In the genomic region with DNA sequence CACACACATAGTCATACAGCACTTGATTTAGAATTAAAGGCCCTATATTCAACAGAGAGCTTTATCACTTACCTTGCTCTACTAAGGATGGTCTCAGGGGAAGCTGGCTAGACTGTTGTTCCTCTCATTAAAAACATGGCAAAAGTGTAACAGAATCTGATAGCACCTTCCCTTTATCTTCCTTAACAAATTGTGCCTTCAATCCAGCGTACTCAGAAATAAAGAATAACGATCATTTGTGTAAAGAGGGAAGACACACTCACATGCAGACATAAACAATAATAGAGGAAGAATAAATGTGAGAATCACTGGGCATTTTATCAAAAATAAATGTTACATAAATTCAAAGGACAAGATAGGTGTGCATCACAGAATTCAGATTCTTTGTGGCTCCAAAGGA, we compare ENCODE assay signal across 8 mouse cellular contexts. TPM values are rescaled to one million over a fixed set of nuclear protein-coding genes. Genes with fewer than 3 reads are reported as not detected.
DNase-seq lines count a peak whose midpoint lies in the region; ATAC-seq and TF ChIP-seq lines count a peak whose summit lies in the region.

A gene (plus strand): TSS at position 301 of the 400 bp plus-strand sequence.

- TF ChIP-seq CTCF in kidney, adult 2 months (conservative IDR thresholded peaks at IDR 0.05; ENCODE audit: insufficient read depth, insufficient read length, low read depth, low read length), result no peak

- no peaks in the 10 kb centered on the region for H3K27me3 ChIP-seq in kidney, adult 2 months (replicated peaks; ENCODE audit: control insufficient read depth, insufficient read depth, low read length)
- 0 out of 2 replicates have a peak, but pooled peaks cover 8% of the 10 kb centered on the region for H3K27me3 ChIP-seq in embryonic facial prominence, embryonic 13.5 days
- H3K27me3 ChIP-seq in liver, embryonic 12.5 days (replicated peaks), result peaks cover 22% of the 10 kb centered on the region; the same call in 1 of the 2 replicates

- H3K9me3 ChIP-seq in embryonic facial prominence, embryonic 13.5 days, result no peaks in the 10 kb centered on the region
- no peaks in the 10 kb centered on the region for H3K9me3 ChIP-seq in liver, embryonic 12.5 days (replicated peaks)

- H3K4me3 ChIP-seq in kidney, adult 2 months (ENCODE audit: insufficient read depth, low read depth, low read length), result peak within 1 kb of the TSS; percentile 40; the same call in 1 of the 2 replicates
- H3K4me3 ChIP-seq in embryonic facial prominence, embryonic 13.5 days, result peak within 1 kb of the TSS; percentile 83
- H3K4me3 ChIP-seq in liver, embryonic 12.5 days, result peak within 1 kb of the TSS; percentile 76

- no peak for TF ChIP-seq POLR2A in kidney, adult 2 months (IDR thresholded peaks at IDR 0.05; ENCODE audit: low read depth, low read length)

- no peak for ATAC-seq in embryonic facial prominence, embryonic 13.5 days (ENCODE audit: insufficient number of reproducible peaks, insufficient read depth, low FRiP score, low TSS enrichment, low read depth)
- ATAC-seq in liver, embryonic 12.5 days, result no peak

- no peak for DNase-seq in kidney, adult 2 months
- no peak for DNase-seq in kidney, postnatal 10 days
- DNase-seq in heart, postnatal 4 days, result no peak
- DNase-seq in T-cell, adult 2 months (ENCODE audit: low spot score), result no peak
- DNase-seq in ovary, adult 18-20 months (ENCODE audit: low spot score), result no peak
- DNase-seq in urinary bladder, postnatal 10 days (ENCODE audit: low spot score), result no peak

- peak within 1 kb of the TSS; percentile 95 for H3K4me2 ChIP-seq in embryonic facial prominence, embryonic 13.5 days
- H3K4me2 ChIP-seq in liver, embryonic 12.5 days, result peak within 1 kb of the TSS; percentile 98

- no peaks in the 10 kb centered on the region for H3K36me3 ChIP-seq in kidney, adult 2 months (ENCODE audit: control insufficient read depth, insufficient read depth, low read length)
- H3K36me3 ChIP-seq in embryonic facial prominence, embryonic 13.5 days, result no peaks in the 10 kb centered on the region
- H3K36me3 ChIP-seq in liver, embryonic 12.5 days, result no peaks in the 10 kb centered on the region

- H3K4me1 ChIP-seq in kidney, adult 2 months (ENCODE audit: control insufficient read depth, insufficient read depth, low read length), result peaks cover 2% of the 10 kb centered on the region; the same call in 1 of the 2 replicates
- peaks cover 31% of the 10 kb centered on the region for H3K4me1 ChIP-seq in embryonic facial prominence, embryonic 13.5 days
- peaks cover 56% of the 10 kb centered on the region for H3K4me1 ChIP-seq in liver, embryonic 12.5 days

- H3K9ac ChIP-seq in embryonic facial prominence, embryonic 13.5 days, result no peak within 1 kb of the TSS
- H3K9ac ChIP-seq in liver, embryonic 12.5 days, result peak within 1 kb of the TSS; percentile 78

- 96% methylated on average over 2 of the region's 2 CpGs for WGBS in kidney, adult 2 months
- whole genome bisulfite sequencing in embryonic facial prominence, embryonic 13.5 days, result 88% methylated on average over 2 of the region's 2 CpGs
- 73% methylated on average over 2 of the region's 2 CpGs for WGBS in liver, embryonic 12.5 days (ENCODE audit: insufficient replicate concordance)

- H3K27ac ChIP-seq in kidney, adult 2 months (ENCODE audit: insufficient read depth, low read depth, low read length), result no peak within 1 kb of the TSS
- H3K27ac ChIP-seq in embryonic facial prominence, embryonic 13.5 days, result no peak within 1 kb of the TSS
- no peak within 1 kb of the TSS; the same call in 1 of the 2 replicates for H3K27ac ChIP-seq in liver, embryonic 12.5 days

RNA-seq across cellular contexts. Expression of the gene that starts here (rescaled TPM):
- polyA plus RNA-seq in kidney, adult 2 months (2012; rRNA removed), result 5.1 and 5.9 TPM in 2 replicates
- 10.3 and 10.7 TPM in 2 replicates for polyA plus RNA-seq in embryonic facial prominence, embryonic 13.5 days (2015; fragmentation: Nextera tagmentation; extraction: Ambion mirVana)
- total RNA-seq in heart, postnatal 4 days (2021), result 10 to 100 TPM; 23.7 to 24.7 TPM
- polyA plus RNA-seq in liver, embryonic 12.5 days (2016; fragmentation: Nextera tagmentation; extraction: Ambion mirVana), result 1.8 and 2.1 TPM in 2 replicates
